Mouse (Mus musculus) MEL (cell line): ENCODE data around the gene Ing3. TPM values are rescaled to one million over a fixed set of nuclear protein-coding genes. Genes with fewer than 3 reads are reported as not detected.

Experiments
- DNase-seq: peaks from one replicate; pipeline ENCODE4 v3.0.0; 2011; ENCODE audit warnings: low read depth, low spot score
- H3K27ac ChIP-seq: 2 replicates; pipeline ENCODE4 v1.5.1; 2012; ENCODE audit warnings: low read depth, mild to moderate bottlenecking, control low read depth, low read length, moderate library complexity; ENCODE audit not compliant: control insufficient read depth
- H3K27me3 ChIP-seq, 2 experiments: fragments of 150-350 bp in 1 of 2; sonication (generic) in 1 of 2; 2 replicates each; pipeline ENCODE4 v1.6.1; 2012; ENCODE audit warnings: low read length in 2 of 2, mild to moderate bottlenecking in 2 of 2, improper control_type of control experiment in 1 of 2, moderate library complexity in 1 of 2; ENCODE audit not compliant: insufficient read depth in 2 of 2, control insufficient read depth in 1 of 2
- H3K36me3 ChIP-seq, 2 experiments: 2 replicates each; pipeline ENCODE4 v1.6.1; 2012 to 2014; ENCODE audit warnings: low read length in 2 of 2, improper control_type of control experiment in 1 of 2, inconsistent platforms in 1 of 2, mild to moderate bottlenecking in 1 of 2; ENCODE audit not compliant: insufficient read depth in 2 of 2, control insufficient read depth in 1 of 2
- H3K4me1 ChIP-seq, 2 experiments: fragments of 150-350 bp in 1 of 2; sonication (generic) in 1 of 2; 2 replicates each; pipeline ENCODE4 v1.6.1; 2012; ENCODE audit warnings: low read length in 2 of 2, improper control_type of control experiment in 1 of 2, mild to moderate bottlenecking in 1 of 2; ENCODE audit not compliant: insufficient read depth in 2 of 2, control insufficient read depth in 1 of 2
- H3K4me3 ChIP-seq, 2 experiments: fragments of 150-350 bp in 1 of 2; sonication (generic) in 1 of 2; 2 replicates each; pipeline ENCODE4 v1.5.1; 2012; ENCODE audit warnings: low read depth in 2 of 2, low read length in 2 of 2, mild to moderate bottlenecking in 2 of 2, moderate library complexity in 2 of 2, control low read depth in 1 of 2, improper control_type of control experiment in 1 of 2; ENCODE audit not compliant: control insufficient read depth in 1 of 2, insufficient read depth in 1 of 2
- H3K79me2 ChIP-seq: 2 replicates; pipeline ENCODE4 v1.6.1; 2012; ENCODE audit warnings: mild to moderate bottlenecking, low read length, moderate library complexity; ENCODE audit not compliant: control insufficient read depth, poor library complexity, insufficient read depth
- H3K9ac ChIP-seq: 2 replicates; pipeline ENCODE4 v1.6.1; 2012; ENCODE audit warnings: low read depth, mild to moderate bottlenecking, control low read depth, low read length, moderate library complexity; ENCODE audit not compliant: control insufficient read depth, poor library complexity, severe bottlenecking
- H3K9me3 ChIP-seq: fragments of 150-350 bp; sonication (generic); replicated peaks from 2 replicates; pipeline ENCODE4 v1.6.1; 2012; ENCODE audit warnings: mild to moderate bottlenecking, low read length, improper control_type of control experiment, moderate library complexity; ENCODE audit not compliant: insufficient read depth
- CHD1 ChIP-seq: IDR thresholded peaks from 2 replicates; pipeline ENCODE4 v1.6.1; 2012; ENCODE audit warnings: low read depth, mild to moderate bottlenecking, inconsistent platforms, low read length, improper control_type of control experiment
- CTCF ChIP-seq, 3 experiments: IDR thresholded peaks in 2 of 3; conservative IDR thresholded peaks in 1 of 3; 2 replicates each; pipeline ENCODE4 v1.5.1; 2011 to 2012; ENCODE audit warnings: low read length in 3 of 3, low read depth in 2 of 3, mild to moderate bottlenecking in 2 of 3, improper control_type of control experiment in 1 of 3, inconsistent platforms in 1 of 3, mixed read lengths in 1 of 3, moderate library complexity in 1 of 3; ENCODE audit not compliant: control insufficient read depth in 1 of 3, insufficient read depth in 1 of 3, poor library complexity in 1 of 3, severe bottlenecking in 1 of 3
- E2F4 ChIP-seq: IDR thresholded peaks from 2 replicates; pipeline ENCODE4 v1.6.1; 2011; ENCODE audit warnings: low read depth, low read length, improper control_type of control experiment, borderline replicate concordance
- MAFK ChIP-seq: IDR thresholded peaks from 2 replicates; pipeline ENCODE4 v1.6.1; 2011; ENCODE audit warnings: low read depth, mild to moderate bottlenecking, low read length, improper control_type of control experiment, borderline replicate concordance
- MYB ChIP-seq: IDR thresholded peaks from 2 replicates; pipeline ENCODE4 v1.6.1; 2011; ENCODE audit warnings: mild to moderate bottlenecking, low read depth, low read length, improper control_type of control experiment
- MYC ChIP-seq: IDR thresholded peaks from 2 replicates; pipeline ENCODE4 v1.6.1; 2011; ENCODE audit warnings: low read depth, mild to moderate bottlenecking, low read length, improper control_type of control experiment, moderate library complexity
- NRF1 ChIP-seq: IDR thresholded peaks from 2 replicates; pipeline ENCODE4 v1.6.1; 2014; ENCODE audit warnings: low read depth, mild to moderate bottlenecking, inconsistent platforms, low read length, improper control_type of control experiment, moderate library complexity; ENCODE audit not compliant: poor library complexity, insufficient read depth, severe bottlenecking
- POLR2AphosphoS2 ChIP-seq: IDR thresholded peaks from 2 replicates; pipeline ENCODE4 v1.6.1; 2011; ENCODE audit warnings: low read length, improper control_type of control experiment
- POLR2AphosphoS5 ChIP-seq: IDR thresholded peaks from 2 replicates; pipeline ENCODE4 v1.6.1; 2012; ENCODE audit warnings: low read depth, borderline replicate concordance, mild to moderate bottlenecking, inconsistent platforms, low read length, moderate library complexity, mixed read lengths
- RAD21 ChIP-seq: IDR thresholded peaks from 2 replicates; pipeline ENCODE4 v1.6.1; 2011; ENCODE audit warnings: mild to moderate bottlenecking, low read depth, low read length, improper control_type of control experiment
- TBP ChIP-seq: IDR thresholded peaks from 2 replicates; pipeline ENCODE4 v1.8.0; 2011; ENCODE audit warnings: low read depth, low read length, improper control_type of control experiment
- UBTF ChIP-seq: IDR thresholded peaks from 2 replicates; pipeline ENCODE4 v1.6.1; 2012; ENCODE audit warnings: low read depth, mild to moderate bottlenecking, inconsistent platforms, low read length, improper control_type of control experiment, moderate library complexity, borderline replicate concordance; ENCODE audit not compliant: insufficient read depth
- USF1 ChIP-seq: IDR thresholded peaks from 2 replicates; pipeline ENCODE4 v1.6.1; 2014; ENCODE audit warnings: low read depth, mild to moderate bottlenecking, inconsistent platforms, low read length, improper control_type of control experiment, moderate library complexity
- USF2 ChIP-seq, 2 experiments: IDR thresholded peaks; 2 replicates each; pipeline ENCODE4 v1.6.1; 2011 to 2012; ENCODE audit warnings: improper control_type of control experiment in 2 of 2, low read length in 2 of 2, borderline replicate concordance in 1 of 2, inconsistent platforms in 1 of 2, low read depth in 1 of 2, mild to moderate bottlenecking in 1 of 2; ENCODE audit not compliant: insufficient read depth in 1 of 2
- ZC3H11A ChIP-seq: IDR thresholded peaks from 2 replicates; pipeline ENCODE4 v1.6.1; 2012; ENCODE audit warnings: low read depth, mild to moderate bottlenecking, inconsistent platforms, low read length, improper control_type of control experiment
- ZMIZ1 ChIP-seq: IDR thresholded peaks from 2 replicates; pipeline ENCODE4 v1.6.1; 2012; ENCODE audit warnings: low read depth, mild to moderate bottlenecking, inconsistent platforms, low read length, improper control_type of control experiment, moderate library complexity
- ZNF384 ChIP-seq: IDR thresholded peaks from 2 replicates; pipeline ENCODE4 v1.6.1; 2012; ENCODE audit warnings: low read depth, mild to moderate bottlenecking, inconsistent platforms, low read length, improper control_type of control experiment
- polyA plus RNA-seq, 2 experiments: library from polyadenylated mRNA; stranded (reverse) in 1 of 2; unstranded in 1 of 2; fragments of >175 nt in 1 of 2; fragments of >200 nt in 1 of 2; gene quantifications; 2 replicates each; pipeline versions ENCODE4 v1.2.1 to v1.2.4; 2012; ENCODE audit warnings: low replicate concordance in 2 of 2, low read depth in 1 of 2; ENCODE audit not compliant: insufficient read length in 2 of 2, insufficient read depth in 1 of 2, missing spikeins in 1 of 2
- total RNA-seq: library from RNA; depleted of rRNA; stranded (reverse); fragments of 300-350 nt; gene quantifications from 2 replicates; pipeline ENCODE4 v1.2.3, GENCODE M21; 2012

Gene Ing3
- total and polyA plus RNA-seq, 3 experiments = 13.4 to 16.5 TPM; not detected in 1

DNA sequence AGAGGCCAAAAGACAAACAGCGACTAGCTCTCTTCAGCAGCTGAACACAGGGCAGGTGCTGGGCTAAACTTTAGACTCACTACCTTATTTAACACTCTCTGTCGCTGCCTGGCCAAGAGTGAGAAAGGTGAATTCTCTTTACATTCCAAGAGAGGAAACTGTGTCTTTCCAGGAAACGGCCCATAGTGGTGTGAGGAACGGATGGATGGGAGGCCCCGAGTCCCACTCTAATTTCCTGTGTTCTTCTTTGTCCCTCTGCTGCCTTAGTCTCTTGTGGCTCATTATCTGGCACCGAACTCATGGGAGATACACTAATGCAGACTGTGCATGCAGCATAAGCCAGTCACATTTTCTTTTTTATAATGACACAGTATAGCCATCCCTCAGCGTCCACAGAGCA lies 68.3 kb downstream of the Ing3 start:
- H3K79me2 ChIP-seq = no peaks in the 10 kb centered on the region
- H3K4me3 ChIP-seq = no peak overlapping the region
- DNase-seq = no peak
- H3K27ac ChIP-seq = no peak overlapping the region
- TF ChIP-seq UBTF (no peak), POLR2AphosphoS5 (no peak), RAD21 (no peak)
- H3K9me3 ChIP-seq = no peaks in the 10 kb centered on the region
- no peaks in the 10 kb centered on the region for H3K27me3 ChIP-seq
- no peak overlapping the region for H3K9ac ChIP-seq
- no peaks in the 10 kb centered on the region for H3K4me1 ChIP-seq
- no peaks in the 10 kb centered on the region for H3K36me3 ChIP-seq

DNA sequence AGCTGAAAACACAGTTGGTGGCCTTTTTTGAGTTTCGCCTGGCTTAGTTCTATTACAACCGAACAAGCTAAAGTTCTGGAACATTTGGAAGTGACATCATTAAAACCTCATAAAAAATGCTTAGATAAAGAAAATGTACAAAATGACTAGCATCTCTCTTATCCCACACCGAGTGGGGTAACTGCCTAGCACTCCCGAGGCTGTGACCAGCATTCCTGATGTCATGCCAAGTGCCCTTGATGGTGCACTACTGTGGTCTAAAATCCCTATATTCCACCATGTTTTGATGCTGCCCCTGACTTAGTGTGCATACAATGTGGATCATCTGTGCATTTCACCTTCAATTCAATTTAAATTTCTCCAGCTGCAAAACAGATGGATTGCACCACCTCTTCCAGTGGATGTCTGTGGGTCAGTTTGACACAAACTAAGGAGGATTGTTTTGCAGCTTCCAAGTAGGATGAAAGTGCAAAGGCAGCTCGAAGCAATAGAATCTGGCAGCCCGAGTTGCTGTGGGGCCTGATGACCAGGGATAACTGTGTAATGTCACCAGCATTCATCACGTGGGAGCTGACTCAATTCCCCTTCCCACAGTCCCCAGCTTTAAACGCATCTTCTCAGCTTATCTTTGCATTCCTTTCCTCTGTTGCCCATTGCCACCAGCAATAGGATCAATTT lies 69.5 kb downstream of the Ing3 start:
- TF ChIP-seq ZNF384 (no peak), MAFK (no peak), ZC3H11A (no peak), TBP (no peak), USF2 (IDR thresholded peaks at IDR 0.05; ENCODE audit: borderline replicate concordance in 1 of 2, insufficient read depth in 1 of 2, low read depth in 1 of 2, low read length in 2 of 2) (no peak), MYB (no peak), POLR2AphosphoS2 (no peak), E2F4 (no peak), ZMIZ1 (no peak), NRF1 (no peak)
- H3K27ac ChIP-seq = no peak overlapping the region
- H3K79me2 ChIP-seq = no peaks in the 10 kb centered on the region
- H3K36me3 ChIP-seq = no peaks in the 10 kb centered on the region
- H3K4me3 ChIP-seq = no peak overlapping the region
- no peaks in the 10 kb centered on the region for H3K9me3 ChIP-seq
- no peak overlapping the region for H3K9ac ChIP-seq
- H3K4me1 ChIP-seq = no peaks in the 10 kb centered on the region
- H3K27me3 ChIP-seq = no peaks in the 10 kb centered on the region; a peak in 1 of 4 replicates
- no peak for DNase-seq

DNA sequence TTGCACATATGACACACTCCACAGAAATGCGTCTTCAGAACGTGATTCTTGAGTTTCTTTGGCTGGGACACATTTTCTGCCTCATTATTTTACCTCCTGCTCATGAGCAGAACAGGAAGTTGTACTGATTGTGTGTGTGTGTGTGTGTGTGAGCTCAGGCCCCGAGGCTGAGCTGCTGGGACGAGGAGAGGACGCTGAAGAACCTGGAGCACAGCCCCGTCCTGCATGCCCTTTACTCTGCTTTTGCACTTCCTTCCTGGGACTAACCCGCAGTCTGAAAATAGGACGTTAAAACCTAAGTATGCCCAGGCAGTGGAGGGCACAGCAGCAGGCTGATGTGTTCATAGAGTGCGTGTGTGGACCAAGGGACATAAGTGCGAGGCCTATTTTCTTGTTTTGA lies 70.3 kb downstream of the Ing3 start:
- no peaks in the 10 kb centered on the region for H3K4me1 ChIP-seq
- H3K79me2 ChIP-seq = no peaks in the 10 kb centered on the region
- no peak overlapping the region for H3K4me3 ChIP-seq
- no peak overlapping the region for H3K9ac ChIP-seq
- H3K36me3 ChIP-seq = no peaks in the 10 kb centered on the region
- no peak for DNase-seq
- no peaks in the 10 kb centered on the region for H3K9me3 ChIP-seq
- TF ChIP-seq MYC (no peak), RAD21 (no peak), ZMIZ1 (no peak), CHD1 (no peak), USF1 (no peak), CTCF (IDR thresholded peaks at IDR 0.05 in 2 of 3, conservative IDR thresholded peaks at IDR 0.05 in 1 of 3; ENCODE audit: control insufficient read depth in 1 of 3, insufficient read depth in 1 of 3, low read depth in 2 of 3, low read length in 3 of 3, poor library complexity in 1 of 3, severe bottlenecking in 1 of 3) (no peak)
- H3K27ac ChIP-seq = no peak overlapping the region
- H3K27me3 ChIP-seq = no peaks in the 10 kb centered on the region; a peak in 1 of 4 replicates
